Mouse (Mus musculus) bone marrow macrophage, adult 2 months (primary cell): Measurements from ENCODE around the gene Slco3a1. TPM values are rescaled to one million over a fixed set of nuclear protein-coding genes. Genes with fewer than 3 reads are reported as not detected.

Experiments used
- H3K27ac ChIP-seq: 2 replicates; pipeline ENCODE4 v1.5.1; 2012; ENCODE audit warnings: low read depth, low read length; ENCODE audit not compliant: insufficient read depth
- H3K4me1 ChIP-seq: 2 replicates; pipeline ENCODE4 v1.6.1; 2012; ENCODE audit warnings: low read length; ENCODE audit not compliant: control insufficient read depth, insufficient read depth
- H3K4me3 ChIP-seq: 2 replicates; pipeline ENCODE4 v1.5.1; 2012; ENCODE audit warnings: mild to moderate bottlenecking, low read length, moderate library complexity; ENCODE audit not compliant: insufficient read depth
- CTCF ChIP-seq: IDR thresholded peaks from 2 replicates; pipeline ENCODE4 v1.5.1; 2012; ENCODE audit warnings: low read depth, mild to moderate bottlenecking, low read length, moderate library complexity
- POLR2A ChIP-seq: IDR thresholded peaks from 2 replicates; pipeline ENCODE4 v1.6.1; 2012; ENCODE audit warnings: mild to moderate bottlenecking, low read depth, low read length, borderline replicate concordance
- polyA plus RNA-seq: library from polyadenylated mRNA; stranded (reverse); fragments of >200 nt; gene quantifications from 2 replicates; pipeline ENCODE4 v1.2.4, GENCODE M21; 2012; ENCODE audit not compliant: missing spikeins, insufficient read depth, insufficient read length

Gene Slco3a1
- polyA plus RNA-seq, 1 experiment = 5.7 TPM

DNA sequence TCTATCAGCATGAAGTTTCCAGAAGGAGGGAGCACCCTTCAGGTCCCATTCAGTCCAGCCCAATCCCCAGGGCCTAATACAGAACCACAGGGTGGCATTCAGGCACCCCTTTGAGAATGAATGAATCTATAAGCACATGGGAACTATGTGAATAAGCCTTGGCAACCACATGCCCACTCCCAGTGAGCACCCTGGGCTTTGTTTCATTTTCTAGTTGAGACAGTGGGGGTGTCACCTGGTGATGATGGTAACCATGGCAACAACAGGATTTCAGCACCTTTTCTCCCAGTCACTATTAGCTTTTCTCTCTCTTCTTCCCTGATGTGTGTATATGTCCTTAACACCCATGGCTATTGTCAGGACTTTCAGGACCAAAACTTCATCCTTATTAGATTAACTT, 231.4 kb downstream of the Slco3a1 start:
- Histone ChIP-seq H3K27ac (no peak overlapping the region), H3K4me3 (no peak overlapping the region), H3K4me1 (no peaks in the 10 kb centered on the region)
- no peak for TF ChIP-seq POLR2A
- TF ChIP-seq CTCF = no peak

DNA sequence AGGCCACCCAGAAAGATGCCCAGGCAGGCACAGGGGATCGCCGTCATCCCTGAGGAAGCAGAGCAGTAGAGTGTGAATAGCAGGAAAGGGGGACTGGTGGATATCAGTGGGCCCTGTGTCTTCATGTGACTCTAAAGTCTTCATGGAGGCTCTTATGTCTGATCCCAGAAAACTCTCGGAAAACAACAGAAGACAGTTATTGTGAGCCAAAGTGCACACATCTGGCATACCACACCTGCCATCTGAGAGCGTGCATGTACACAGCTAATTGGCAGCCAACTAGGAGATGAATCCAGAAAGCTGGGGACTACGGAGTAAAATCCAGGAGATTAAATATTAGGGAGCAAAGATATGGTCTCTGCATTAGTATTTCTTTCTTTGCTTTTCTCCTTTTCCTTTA, 233.9 kb downstream of the Slco3a1 start:
- TF ChIP-seq CTCF (no peak), POLR2A (no peak)
- Histone ChIP-seq H3K27ac (no peak overlapping the region), H3K4me1 (no peaks in the 10 kb centered on the region), H3K4me3 (no peak overlapping the region)

DNA sequence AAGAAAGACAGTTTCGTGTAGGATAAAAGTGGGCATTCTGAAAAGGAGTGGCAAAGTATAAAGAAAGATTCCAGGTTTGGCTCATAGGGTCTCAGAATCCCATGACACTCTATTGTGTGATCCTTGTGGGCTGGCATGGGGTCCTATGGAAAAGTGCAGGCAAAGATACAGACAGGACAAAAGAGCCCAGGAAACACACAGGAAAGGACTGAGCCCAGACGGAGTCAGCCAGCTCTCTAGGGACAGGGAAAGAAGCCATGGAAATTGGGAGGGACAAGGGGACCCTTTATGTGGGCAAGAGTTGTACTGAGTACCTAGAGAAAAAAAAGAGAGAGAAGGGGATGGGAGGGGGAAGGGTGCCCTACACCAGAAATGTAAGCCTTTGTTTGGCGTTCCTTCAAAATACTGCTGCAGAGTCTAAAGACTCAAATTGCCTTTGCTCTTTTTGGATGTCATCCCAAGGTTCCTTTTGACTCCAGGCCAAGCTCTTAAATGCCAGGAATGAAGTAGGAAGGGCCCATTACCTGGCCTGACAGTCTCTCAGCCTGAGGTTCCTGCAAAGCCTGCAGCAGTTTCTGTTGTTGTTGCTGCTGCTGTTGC, 238.6 kb downstream of the Slco3a1 start:
- Histone ChIP-seq H3K4me1 (no peaks in the 10 kb centered on the region), H3K27ac (no peak overlapping the region), H3K4me3 (no peak overlapping the region)
- TF ChIP-seq POLR2A (no peak), CTCF (no peak)

DNA sequence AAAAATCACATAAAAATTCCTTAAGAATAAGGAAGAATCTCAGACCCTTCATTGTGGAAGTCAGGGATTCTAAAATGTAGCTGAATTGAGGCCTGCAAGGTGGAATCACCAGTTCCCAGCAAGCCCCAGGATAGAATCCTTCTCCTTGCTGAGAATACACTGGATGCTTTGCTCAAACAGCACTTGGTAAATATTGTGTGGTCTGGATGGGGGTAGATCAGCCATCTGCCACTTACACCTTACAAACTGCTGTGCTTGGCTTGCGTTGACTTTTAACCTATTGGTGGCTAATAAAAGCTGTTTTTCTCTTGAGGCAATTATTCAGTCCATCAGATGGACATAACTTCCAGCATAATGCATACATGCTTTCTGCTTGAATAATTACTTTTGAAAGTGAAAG, 240.3 kb downstream of the Slco3a1 start:
- Histone ChIP-seq H3K4me3 (no peak overlapping the region), H3K4me1 (no peaks in the 10 kb centered on the region), H3K27ac (no peak overlapping the region)
- no peak for TF ChIP-seq CTCF
- no peak for TF ChIP-seq POLR2A

DNA sequence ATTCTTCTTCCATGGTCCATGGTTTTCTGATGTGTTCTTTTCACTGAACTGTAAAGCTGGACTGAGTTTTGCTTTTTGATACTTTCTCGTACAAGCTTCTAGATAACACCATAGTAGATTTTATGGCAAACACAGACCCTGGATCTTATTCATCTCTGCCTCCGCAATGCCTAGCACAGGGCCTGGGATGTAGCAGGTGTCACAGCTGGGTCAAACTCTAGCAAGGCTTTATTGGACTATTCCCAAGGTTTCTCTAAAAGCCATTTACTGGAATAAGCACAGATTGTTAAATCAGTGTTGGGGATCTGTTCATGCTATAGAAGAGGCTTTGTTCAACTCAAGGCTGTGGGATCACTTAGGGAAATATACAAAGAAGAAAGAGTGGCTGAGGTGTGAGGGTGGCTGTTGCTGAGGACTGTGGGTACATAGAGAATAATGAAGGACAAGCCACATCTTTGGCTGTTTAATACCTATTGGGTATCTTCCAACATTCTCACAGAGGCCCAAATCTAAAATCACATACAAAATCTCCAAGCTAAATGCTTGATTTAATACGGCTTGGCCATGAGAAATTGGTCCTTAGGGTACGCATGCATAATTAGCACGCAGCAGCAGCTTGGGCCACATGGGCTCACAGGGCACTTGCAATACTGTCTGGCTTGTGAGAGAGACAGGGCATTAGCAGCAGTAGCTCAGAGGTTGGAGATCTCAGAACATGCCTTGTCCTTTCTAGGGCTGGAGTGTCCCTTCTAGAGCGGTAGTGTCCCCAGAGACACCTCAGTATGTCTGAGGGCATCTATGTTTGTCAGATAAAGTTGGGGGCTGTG, 241.1 kb downstream of the Slco3a1 start:
- H3K4me1 ChIP-seq = no peaks in the 10 kb centered on the region

DNA sequence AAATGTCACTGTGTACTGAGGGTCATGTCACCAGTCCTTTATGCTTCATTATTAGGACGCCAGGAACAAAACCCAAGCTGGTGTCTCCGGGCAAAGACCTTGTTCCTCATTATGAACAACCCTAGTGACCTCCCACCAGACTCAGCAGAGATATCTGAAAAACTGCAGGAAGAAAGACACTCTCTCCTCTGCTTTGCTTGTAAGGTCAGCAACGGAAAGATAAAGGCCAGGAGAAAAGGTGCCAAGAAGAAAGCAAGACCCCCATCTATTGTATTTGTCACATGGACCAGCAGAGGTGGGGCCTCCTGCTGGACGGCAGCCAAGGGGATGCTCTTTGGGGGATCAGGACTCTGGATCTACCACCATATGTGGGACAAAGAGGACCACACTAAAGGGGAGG, 243.0 kb downstream of the Slco3a1 start:
- H3K27ac ChIP-seq = no peak overlapping the region
- no peak for TF ChIP-seq POLR2A
- TF ChIP-seq CTCF = no peak
- H3K4me3 ChIP-seq = no peak overlapping the region
- no peaks in the 10 kb centered on the region for H3K4me1 ChIP-seq

More for the DNA sequence above, 241.1 kb downstream of the Slco3a1 start:
- Histone ChIP-seq H3K27ac (no peak overlapping the region), H3K4me3 (no peak overlapping the region)
- no peak for TF ChIP-seq CTCF
- TF ChIP-seq POLR2A = no peak

DNA sequence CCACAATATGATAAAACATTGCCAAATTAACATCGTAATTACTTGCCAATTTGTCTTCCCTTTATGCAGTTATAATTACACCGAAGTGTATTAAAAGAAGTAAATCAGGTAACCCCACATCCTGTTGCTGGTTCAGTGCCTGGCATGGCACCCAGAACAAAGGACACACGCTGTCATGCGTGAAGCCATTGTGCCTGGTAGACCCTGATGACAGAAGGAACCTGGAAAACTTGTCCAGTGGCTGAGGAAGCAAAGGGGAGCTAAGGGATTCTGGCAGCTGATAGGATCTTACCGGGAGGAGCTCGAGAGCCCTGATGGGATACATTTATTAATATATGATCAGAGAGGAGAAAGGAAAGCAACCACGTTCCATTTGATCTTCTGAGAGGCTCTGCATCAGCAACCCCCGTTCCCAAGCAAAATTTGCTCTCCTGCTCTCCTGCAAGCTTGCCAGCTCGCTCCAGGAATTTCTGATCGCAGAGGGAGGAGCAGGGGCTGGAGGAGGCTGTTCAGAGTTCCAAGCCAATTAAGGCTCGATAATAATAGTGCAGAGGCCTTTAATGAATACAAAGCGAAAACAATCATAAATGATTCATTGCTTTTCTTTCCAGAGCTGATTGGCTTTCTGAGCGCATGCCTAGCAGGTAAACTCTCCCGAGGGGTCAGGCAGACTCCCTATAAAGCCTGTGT, 250.8 kb downstream of the Slco3a1 start:
- H3K27ac ChIP-seq = no peak overlapping the region

DNA sequence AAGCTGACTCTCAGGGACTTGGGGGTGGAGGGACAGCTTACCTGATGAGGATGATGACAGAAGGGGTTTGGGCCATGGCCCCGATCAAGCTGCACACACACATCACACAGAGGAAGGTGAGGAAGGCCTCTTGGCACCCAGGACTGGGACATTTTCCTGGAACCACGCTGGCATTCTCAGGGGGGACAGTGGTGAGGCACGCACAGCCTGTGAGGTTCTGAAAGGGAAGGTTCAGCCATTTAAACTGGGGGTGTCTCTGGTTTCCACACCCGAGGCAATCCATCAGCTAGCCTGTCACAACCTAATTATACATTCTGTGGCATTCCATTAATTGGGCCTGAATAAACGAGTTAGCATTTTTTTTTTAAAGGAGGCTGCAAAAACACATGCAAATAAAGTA, 251.5 kb downstream of the Slco3a1 start:
- Histone ChIP-seq H3K27ac (no peak overlapping the region), H3K4me3 (no peak overlapping the region), H3K4me1 (no peaks in the 10 kb centered on the region)
- no peak for TF ChIP-seq POLR2A
- TF ChIP-seq CTCF = no peak

More for the DNA sequence above, 250.8 kb downstream of the Slco3a1 start:
- H3K4me1 ChIP-seq = no peaks in the 10 kb centered on the region
- H3K4me3 ChIP-seq = no peak overlapping the region
- TF ChIP-seq CTCF (no peak), POLR2A (no peak)

DNA sequence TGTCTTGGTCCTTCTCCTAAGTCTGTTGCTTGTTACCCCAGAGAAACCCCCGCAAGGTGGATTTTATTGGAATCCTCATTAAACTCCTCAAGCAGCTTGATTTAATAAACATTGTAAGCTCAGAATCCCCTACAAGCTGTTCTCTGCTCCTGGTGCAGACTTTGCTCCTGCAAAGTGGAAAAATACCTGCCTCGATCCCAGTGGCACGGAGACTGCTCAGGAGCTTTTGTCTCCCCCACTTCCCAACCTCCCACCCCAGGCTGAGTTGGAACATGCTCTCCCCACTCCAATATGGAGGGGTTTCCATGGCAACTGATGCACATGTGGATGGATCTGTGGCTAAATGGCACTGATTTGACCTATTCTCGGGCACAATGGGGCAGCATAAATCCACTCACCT, 268.0 kb downstream of the Slco3a1 start:
- Histone ChIP-seq H3K4me3 (no peak overlapping the region), H3K27ac (no peak overlapping the region), H3K4me1 (no peaks in the 10 kb centered on the region)
- TF ChIP-seq POLR2A (no peak), CTCF (no peak)

DNA sequence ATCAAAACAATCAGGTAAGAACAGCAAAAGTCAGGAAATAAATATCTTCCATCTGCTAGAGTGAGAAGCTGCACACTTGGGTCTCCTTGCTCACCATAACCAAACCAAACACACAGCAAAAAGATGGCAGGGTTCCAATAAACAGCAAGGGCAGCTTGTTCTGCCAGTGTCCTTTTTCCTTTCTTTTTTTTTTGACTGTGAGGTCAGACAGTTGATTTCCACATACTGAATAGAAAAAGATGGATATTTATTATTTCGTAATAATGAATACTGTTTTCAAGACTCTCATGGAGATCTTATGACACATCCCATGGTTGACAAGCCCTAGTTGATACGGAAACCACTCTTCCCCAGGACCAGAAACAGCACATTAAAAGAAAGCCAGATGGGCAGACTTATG, 274.2 kb downstream of the Slco3a1 start:
- no peak overlapping the region for H3K4me3 ChIP-seq
- H3K27ac ChIP-seq = no peak overlapping the region
- TF ChIP-seq POLR2A (no peak), CTCF (no peak)
- H3K4me1 ChIP-seq = no peaks in the 10 kb centered on the region
